Mouse (Mus musculus) left cerebral cortex, adult 18-20 months (tissue): Measurements from ENCODE around the gene Gm960. TPM values are rescaled to one million over a fixed set of nuclear protein-coding genes. Genes with fewer than 3 reads are reported as not detected.
A peak's percentile ranks its signal among the peaks of the same experiment; 100 is the strongest.

ENCODE experiments used
- DNase-seq, 2 experiments: peaks; one replicate each; pipeline ENCODE4 v3.0.0; 2021 to 2022; ENCODE audit warnings: low spot score in 2 of 2, mixed read lengths in 1 of 2
- total RNA-seq, 2 experiments: library from RNA; stranded (reverse); gene quantifications; 2 replicates each; pipeline ENCODE4 v1.2.3; 2021

Gm960 gene
- total RNA-seq, 2 experiments from 2014 or later: 1.1 to 1.8 TPM

GRCm38 (mm10) chr19:4624406-4625178, 73.9 kb downstream of the Gm960 start:
- DNase-seq: no peak

DNA sequence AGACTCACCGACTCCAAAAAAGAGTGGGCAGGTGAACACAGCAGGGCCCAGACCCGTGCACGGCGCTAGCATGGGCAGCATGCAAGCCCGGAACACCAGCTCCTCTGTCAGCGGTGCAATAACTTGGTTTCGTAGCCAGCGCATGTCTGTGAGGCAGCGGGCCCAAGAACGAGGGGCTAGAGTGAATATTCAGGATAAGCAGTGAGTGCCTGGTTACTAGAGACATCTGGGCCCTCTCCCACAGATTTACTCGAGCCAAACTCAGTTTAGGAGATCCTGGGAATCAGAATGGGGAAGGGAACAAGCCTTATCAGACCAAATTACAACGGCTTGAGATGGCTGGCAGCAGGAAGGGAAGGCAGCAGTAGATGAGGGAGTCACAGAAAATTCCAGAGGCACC, 74.5 kb downstream of the Gm960 start:
- no peak for DNase-seq

DNA sequence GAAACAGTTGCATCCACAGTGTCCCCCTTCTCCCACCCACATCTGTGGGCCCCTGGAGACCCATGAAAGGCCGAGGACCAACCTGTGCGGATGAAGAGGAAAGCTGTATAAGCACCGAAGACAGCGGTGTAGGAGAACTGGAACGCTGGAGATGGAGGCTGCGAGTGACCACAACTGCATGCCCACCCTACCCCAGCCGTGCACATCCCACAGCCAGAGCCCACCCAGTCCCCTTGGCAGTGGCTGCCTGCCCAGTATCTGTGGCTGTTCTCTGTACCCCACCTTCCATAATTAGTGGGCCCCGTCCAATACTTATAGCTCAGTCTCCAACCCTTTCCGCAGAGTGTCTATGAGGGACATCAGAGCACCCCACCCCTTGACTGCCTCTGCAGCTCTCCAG, 75.0 kb downstream of the Gm960 start:
- no peak for DNase-seq

- no peak for DNase-seq
Observed at GRCm38 (mm10) chr19:4622780-4623179, 75.7 kb downstream of the Gm960 start.

DNA sequence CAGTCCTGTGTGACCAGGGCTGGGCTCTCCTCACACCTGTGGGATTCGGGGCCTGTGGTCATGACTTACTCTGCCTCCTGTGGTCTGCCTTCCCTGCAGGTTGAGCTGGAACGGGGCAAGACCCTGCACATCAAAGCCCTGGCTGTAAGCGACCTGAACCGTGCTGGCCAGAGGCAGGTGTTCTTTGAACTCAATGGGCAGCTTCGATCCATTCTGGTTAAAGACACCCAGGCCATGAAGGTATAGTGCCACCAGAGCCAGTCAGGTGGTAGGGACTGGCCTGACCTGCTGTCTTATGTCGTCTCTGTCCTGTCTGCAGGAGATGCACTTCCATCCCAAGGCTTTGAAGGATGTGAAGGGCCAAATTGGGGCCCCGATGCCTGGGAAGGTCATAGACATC, 77.7 kb downstream of the Gm960 start:
- no peak for DNase-seq

DNA sequence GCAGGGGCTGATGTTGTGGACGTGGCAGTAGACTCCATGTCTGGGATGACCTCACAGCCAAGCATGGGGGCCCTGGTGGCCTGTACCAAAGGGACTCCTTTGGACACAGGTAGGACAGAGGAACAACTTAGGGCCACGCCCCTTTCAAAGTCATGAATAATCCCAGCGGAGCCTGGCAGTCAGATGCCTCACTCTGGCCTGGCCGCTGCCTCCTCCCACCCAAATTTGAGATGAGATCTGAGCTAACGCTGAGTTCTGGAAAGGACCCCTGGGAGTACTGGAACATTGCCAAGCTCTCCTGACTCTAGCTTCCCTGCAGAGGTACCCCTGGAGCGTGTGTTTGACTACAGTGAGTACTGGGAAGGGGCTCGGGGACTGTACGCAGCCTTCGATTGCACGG, 79.0 kb downstream of the Gm960 start:
- DNase-seq: no peak

DNA sequence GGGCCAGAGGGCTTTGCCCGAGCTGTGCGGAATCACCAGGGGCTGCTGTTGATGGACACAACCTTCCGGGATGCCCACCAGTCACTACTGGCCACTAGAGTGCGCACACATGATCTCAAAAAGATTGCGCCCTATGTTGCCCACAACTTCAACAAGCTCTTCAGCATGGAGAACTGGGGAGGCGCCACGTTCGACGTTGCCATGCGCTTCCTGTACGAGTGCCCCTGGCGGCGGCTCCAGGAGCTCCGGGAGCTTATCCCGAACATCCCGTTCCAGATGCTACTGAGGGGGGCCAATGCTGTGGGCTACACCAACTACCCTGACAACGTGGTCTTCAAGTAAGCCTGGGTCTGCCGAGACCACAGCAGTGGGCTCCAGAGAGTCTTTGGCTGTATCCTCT, 80.3 kb downstream of the Gm960 start:
- no peak for DNase-seq

DNA sequence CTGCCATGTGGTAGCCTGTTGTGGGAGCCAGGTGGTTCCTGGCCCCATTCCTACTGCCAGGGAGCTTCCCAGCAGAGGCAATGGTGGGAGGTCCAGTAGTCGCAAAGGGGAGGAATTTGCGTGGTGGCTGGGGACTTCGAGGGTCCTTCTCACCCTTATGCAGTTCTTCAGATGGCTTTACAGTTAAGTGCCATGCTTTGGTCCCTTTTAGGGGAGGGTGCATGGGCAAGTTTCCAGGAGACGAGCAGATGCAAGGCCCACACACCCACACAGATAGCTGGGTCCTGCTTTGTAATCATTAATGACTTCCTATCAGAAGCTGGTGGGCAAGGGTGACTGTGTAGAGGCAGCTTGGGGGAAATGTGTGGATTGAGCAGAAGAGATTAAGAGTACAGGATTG, 81.9 kb downstream of the Gm960 start:
- DNase-seq: no peak

- DNase-seq: peak; percentile 86 to 93
Observed at GRCm38 (mm10) chr19:4615151-4616093, 83.0 kb downstream of the Gm960 start, which contains the start of gene Lrfn4. TSS of gene Lrfn4 (minus strand) at chr19:4615667.

DNA sequence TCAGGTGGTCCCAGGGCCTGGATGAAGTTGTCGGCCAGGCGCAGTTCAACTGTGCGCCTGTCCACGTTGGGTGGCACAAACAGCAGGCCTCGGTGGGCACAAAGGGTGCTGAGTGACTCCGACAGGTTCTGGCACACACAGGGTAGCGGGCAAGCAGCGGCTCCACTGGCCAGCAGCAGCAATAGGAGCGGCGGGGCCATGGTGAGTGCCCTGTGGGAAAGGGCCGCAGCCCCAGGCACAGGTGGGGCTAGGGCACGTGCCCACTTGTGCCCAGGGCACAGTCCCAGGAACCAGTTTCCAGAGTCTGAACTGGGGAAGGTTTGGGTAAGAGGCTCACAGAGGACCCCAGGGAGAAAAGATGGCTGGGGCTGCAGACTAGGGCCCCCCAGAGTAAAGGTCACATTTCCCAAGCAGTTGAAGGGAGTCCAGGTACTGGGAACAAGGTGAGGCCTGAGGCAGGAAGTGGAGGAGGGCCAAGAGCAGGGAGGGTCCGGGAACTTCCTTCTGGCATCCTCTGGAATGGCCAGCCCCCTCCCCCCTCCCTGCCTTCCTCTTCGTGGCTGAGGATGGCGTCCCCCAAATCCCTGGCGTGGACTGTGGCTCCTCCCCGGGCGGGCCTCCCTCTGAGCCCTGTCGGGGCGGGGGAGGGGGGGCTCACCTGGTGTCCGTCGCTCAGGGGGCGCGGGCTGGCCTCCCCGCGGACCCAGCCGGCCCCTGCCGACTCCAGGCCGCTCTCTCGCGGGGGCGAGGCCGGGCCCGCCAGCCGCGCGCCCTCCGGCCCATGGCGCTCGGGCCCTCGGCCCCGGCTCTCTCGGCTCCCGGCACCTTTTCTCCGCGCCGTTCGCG, 83.9 kb downstream of the Gm960 start:
- no peak for DNase-seq

- no peak for DNase-seq
Observed at GRCm38 (mm10) chr19:4613464-4614304, 84.8 kb downstream of the Gm960 start.

DNA sequence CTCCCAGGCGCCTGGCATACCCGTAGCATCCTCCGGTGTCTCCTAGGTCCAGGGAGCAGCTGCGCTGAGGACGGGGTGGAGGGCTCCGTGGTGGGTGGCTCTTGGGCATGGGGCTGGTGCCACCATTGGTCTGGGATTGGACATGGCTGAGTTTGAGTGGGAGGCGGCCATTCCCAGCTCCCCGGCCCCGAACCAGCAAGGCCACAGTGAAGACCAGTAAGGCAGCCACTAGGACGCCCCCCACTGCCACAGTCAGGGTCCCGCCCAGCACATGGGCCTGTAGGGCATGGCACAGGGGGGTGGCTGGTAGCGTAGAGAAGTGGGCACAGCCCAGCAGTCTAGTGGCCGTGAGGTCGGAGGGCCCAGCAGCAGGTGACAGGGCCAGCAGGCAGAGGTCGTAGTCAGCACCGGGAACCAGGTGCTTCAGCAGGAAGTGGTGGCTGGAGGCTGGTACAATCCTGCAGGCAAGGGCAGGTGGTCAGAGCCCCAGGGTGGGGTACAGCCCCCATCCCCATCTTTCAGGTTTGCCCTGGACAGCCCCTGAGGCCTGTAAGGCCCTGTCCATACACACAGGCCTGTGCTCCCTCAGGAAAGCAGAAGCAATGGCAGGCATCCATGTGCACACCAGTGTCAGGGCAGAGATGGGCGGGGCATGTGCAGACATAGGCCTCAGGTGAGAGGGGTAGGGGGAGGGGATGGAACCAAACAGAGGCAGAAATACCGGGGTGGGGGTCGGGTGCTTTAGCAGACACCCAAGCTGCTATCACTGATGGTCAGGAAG, 86.1 kb downstream of the Gm960 start:
- DNase-seq: no peak

DNA sequence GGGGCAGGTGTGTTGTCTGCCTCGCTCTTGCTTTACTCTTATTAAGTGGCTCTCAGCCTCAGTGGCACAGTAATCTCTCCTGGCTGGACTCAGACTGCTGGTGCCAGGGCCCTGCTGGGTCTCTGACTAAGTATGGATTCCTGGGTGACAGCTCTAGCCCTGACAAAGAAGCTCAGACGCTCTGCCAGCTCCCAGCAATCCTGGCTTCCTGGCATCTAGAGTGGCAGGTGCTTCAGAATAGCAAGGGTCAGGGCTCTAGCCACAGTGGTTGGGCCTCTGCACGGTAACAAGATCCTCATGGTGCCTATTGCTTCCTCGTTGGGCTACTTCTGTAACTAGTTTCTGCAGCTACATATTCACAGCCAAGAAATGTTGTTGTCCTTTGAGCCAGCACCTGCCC, 88.4 kb downstream of the Gm960 start:
- no peak for DNase-seq

- DNase-seq: no peak
Observed at GRCm38 (mm10) chr19:4608511-4608910, 90.0 kb downstream of the Gm960 start.

DNA sequence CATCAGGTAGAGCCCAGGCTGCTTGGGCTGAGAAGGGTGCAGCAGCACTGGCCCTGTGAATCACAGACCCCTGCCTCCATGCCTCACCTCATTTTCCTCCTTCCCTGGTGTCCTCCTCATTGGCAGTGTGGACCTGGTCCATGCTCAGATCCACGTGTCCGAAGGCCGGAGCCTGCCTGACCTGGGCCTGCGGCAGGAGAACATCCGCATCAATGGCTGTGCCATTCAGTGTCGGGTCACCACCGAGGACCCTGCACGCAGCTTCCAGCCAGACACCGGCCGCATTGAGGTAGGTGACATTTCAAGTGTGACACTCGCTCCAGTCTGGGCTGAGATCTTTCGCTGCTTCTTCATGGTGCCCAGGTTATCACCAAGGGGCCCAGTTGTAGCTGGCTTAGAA, 91.1 kb downstream of the Gm960 start:
- no peak for DNase-seq

- no peak for DNase-seq
Observed at GRCm38 (mm10) chr19:4605654-4606053, 92.8 kb downstream of the Gm960 start.

GRCm38 (mm10) chr19:4603801-4604723, 94.4 kb downstream of the Gm960 start:
- no peak for DNase-seq

DNA sequence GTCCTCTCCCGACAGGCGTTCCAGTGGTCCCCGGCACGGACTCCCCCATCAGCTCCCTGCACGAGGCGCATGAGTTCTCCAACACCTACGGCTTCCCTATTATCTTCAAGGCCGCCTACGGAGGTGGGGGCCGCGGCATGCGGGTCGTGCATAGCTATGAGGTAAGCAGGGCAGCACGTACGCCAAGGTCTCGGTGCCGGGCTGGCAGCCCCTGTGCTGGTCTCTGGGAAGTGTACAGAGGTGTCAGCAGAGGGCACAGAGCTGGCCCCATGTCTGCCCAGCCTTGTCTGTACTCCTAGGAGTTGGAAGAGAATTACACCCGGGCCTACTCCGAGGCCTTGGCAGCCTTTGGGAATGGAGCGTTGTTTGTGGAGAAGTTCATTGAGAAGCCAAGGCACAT, 96.0 kb downstream of the Gm960 start:
- DNase-seq: no peak
